Mouse (Mus musculus) brain, embryonic 14.5 days (tissue): ENCODE data around the gene Dpf3.

Source experiments
- CTCF ChIP-seq: fragments of 200-500 bp; IDR thresholded peaks from 2 replicates; pipeline ENCODE4 v1.5.1; 2012; ENCODE audit warnings: inconsistent platforms, mild to moderate bottlenecking, moderate library complexity, borderline replicate concordance; ENCODE audit not compliant: insufficient read depth, insufficient read length; ENCODE audit errors: extremely low read depth
- POLR2A ChIP-seq: fragments of 200-500 bp; IDR thresholded peaks from 2 replicates; pipeline ENCODE4 v1.6.1; 2012; ENCODE audit warnings: mild to moderate bottlenecking, inconsistent platforms, borderline replicate concordance; ENCODE audit not compliant: poor library complexity, insufficient read depth, insufficient read length, severe bottlenecking; ENCODE audit errors: extremely low read depth

- TF ChIP-seq POLR2A, result no peak
- TF ChIP-seq CTCF, result no peak
These were observed 134.9 kb downstream of the Dpf3 start for GRCm38 (mm10) chr12:83352640-83353039.
